Mouse (Mus musculus) myocyte (in vitro differentiated cells): ENCODE results near the gene Tk2.

Source experiments
- E2F4 ChIP-seq: IDR thresholded peaks from one replicate; pipeline ENCODE4 v1.6.1; 2011; ENCODE audit warnings: mild to moderate bottlenecking, control low read depth, moderate library complexity; ENCODE audit not compliant: insufficient read depth
- MYOD1 ChIP-seq, 3 experiments: IDR thresholded peaks; one replicate each; pipeline ENCODE4 v1.6.1; 2011; ENCODE audit warnings: control low read depth in 2 of 3, low read depth in 2 of 3, mild to moderate bottlenecking in 2 of 3, moderate library complexity in 1 of 3; ENCODE audit not compliant: insufficient read length in 2 of 3, control insufficient read depth in 1 of 3
- POLR2A ChIP-seq: IDR thresholded peaks from one replicate; pipeline ENCODE4 v1.6.1; 2011; ENCODE audit warnings: low read depth, mild to moderate bottlenecking, control low read depth, moderate library complexity; ENCODE audit not compliant: insufficient read length
- REST ChIP-seq: IDR thresholded peaks from one replicate; pipeline ENCODE4 v1.6.1; 2011; ENCODE audit warnings: mild to moderate bottlenecking, control low read depth, moderate library complexity; ENCODE audit not compliant: insufficient read depth, insufficient read length
- TCF12 ChIP-seq: IDR thresholded peaks from one replicate; pipeline ENCODE4 v1.6.1; 2011; ENCODE audit warnings: mild to moderate bottlenecking, control low read depth; ENCODE audit not compliant: poor library complexity, insufficient read depth, severe bottlenecking
- USF1 ChIP-seq: IDR thresholded peaks from one replicate; pipeline ENCODE4 v1.6.1; 2011; ENCODE audit warnings: low read depth, mild to moderate bottlenecking, control low read depth, moderate library complexity

GRCm38 (mm10) chr8:104268368-104268767 lies 20.0 kb upstream of the Tk2 start:
- TF ChIP-seq USF1 (no peak), POLR2A (no peak), TCF12 (no peak), MYOD1 (IDR thresholded peaks at IDR 0.05; ENCODE audit: control insufficient read depth in 1 of 3, insufficient read length in 2 of 3, low read depth in 2 of 3) (no peak), REST (no peak), E2F4 (no peak)
